Mouse (Mus musculus) testis, adult 2 months (tissue): ENCODE results near the gene Tas2r143.

Experiments
- CTCF ChIP-seq: fragments of 200-500 bp; IDR thresholded peaks from 2 replicates; pipeline ENCODE4 v1.5.1; 2012; ENCODE audit warnings: low read depth, mild to moderate bottlenecking, inconsistent platforms, low read length, moderate library complexity; ENCODE audit not compliant: control insufficient read depth, insufficient read depth, insufficient replicate concordance
- POLR2A ChIP-seq: fragments of 200-500 bp; IDR thresholded peaks from 2 replicates; pipeline ENCODE4 v1.6.1; 2012; ENCODE audit warnings: low read depth, mild to moderate bottlenecking, inconsistent platforms, low read length, moderate library complexity; ENCODE audit not compliant: control insufficient read depth

DNA sequence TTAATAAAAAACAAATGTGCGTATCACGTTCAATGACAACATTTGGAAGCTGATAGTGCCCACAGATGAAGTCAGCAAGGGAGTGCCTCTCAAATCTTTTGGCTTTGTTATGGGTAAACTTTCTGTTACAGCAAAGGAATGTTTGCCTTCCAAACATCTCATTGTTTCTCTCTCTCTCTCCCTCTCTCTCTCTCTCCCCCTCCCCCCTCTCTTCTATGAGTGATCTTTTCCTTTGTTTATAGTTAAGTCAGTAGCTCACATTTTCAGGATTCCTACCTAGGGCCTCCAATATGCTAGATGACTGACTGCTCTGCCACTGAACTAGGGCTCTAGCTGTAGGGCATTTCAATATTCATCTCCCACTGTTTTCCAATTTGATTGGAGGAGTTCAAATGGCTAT, 44.5 kb downstream of the Tas2r143 start:
- TF ChIP-seq CTCF: no peak
- TF ChIP-seq POLR2A: no peak
